Mouse (Mus musculus) ES-E14 (cell line): ENCODE data around the gene Hps6. TPM values are rescaled to one million over a fixed set of nuclear protein-coding genes. Genes with fewer than 3 reads are reported as not detected.

Experiments used
- DNase-seq: peaks from one replicate; pipeline ENCODE4 v3.0.0-alpha.2; 2013; ENCODE audit warnings: low read depth, low spot score
- H3K27ac ChIP-seq: 2 replicates; pipeline ENCODE4 v1.5.1; 2012; ENCODE audit warnings: low read depth, mild to moderate bottlenecking, low read length, moderate library complexity, mixed read lengths; ENCODE audit not compliant: poor library complexity, insufficient read depth, severe bottlenecking
- H3K36me3 ChIP-seq: 2 replicates; pipeline ENCODE4 v1.6.1; 2012; ENCODE audit warnings: mild to moderate bottlenecking, low read length, moderate library complexity, mixed read lengths; ENCODE audit not compliant: control insufficient read depth, poor library complexity, insufficient read depth, severe bottlenecking
- H3K4me1 ChIP-seq, 2 experiments: fragments of 150-350 bp in 1 of 2; sonication (generic) in 1 of 2; 2 replicates each; pipeline ENCODE4 v1.6.1; 2012; ENCODE audit warnings: low read length in 2 of 2, mild to moderate bottlenecking in 1 of 2, mixed read lengths in 1 of 2; ENCODE audit not compliant: control insufficient read depth in 2 of 2, insufficient read depth in 2 of 2, poor library complexity in 1 of 2
- H3K4me3 ChIP-seq, 2 experiments: fragments of 150-350 bp in 1 of 2; sonication (generic) in 1 of 2; 2 replicates each; pipeline ENCODE4 v1.5.1; 2012; ENCODE audit warnings: low read length in 2 of 2, low read depth in 1 of 2, mild to moderate bottlenecking in 1 of 2, mixed read lengths in 1 of 2; ENCODE audit not compliant: insufficient read depth in 1 of 2, poor library complexity in 1 of 2, severe bottlenecking in 1 of 2
- H3K9ac ChIP-seq: 2 replicates; pipeline ENCODE4 v1.6.1; 2012; ENCODE audit warnings: low read depth, mild to moderate bottlenecking, low read length, mixed read lengths; ENCODE audit not compliant: poor library complexity, insufficient read depth, severe bottlenecking
- H3K9me3 ChIP-seq: fragments of 150-350 bp; sonication (generic); 2 replicates; pipeline ENCODE4 v1.6.1; 2012; ENCODE audit warnings: low read depth, mild to moderate bottlenecking, low read length; ENCODE audit not compliant: control insufficient read depth, insufficient read depth
- CHD2 ChIP-seq: IDR thresholded peaks from 2 replicates; pipeline ENCODE4 v1.6.1; 2014; ENCODE audit warnings: mild to moderate bottlenecking, low read depth, low read length, inconsistent platforms
- HCFC1 ChIP-seq: IDR thresholded peaks from 2 replicates; pipeline ENCODE4 v1.6.1; 2012; ENCODE audit warnings: low read length, inconsistent platforms, borderline replicate concordance; ENCODE audit not compliant: insufficient read depth
- MAFK ChIP-seq: IDR thresholded peaks from 2 replicates; pipeline ENCODE4 v1.6.1; 2014; ENCODE audit warnings: mild to moderate bottlenecking, low read depth, low read length, inconsistent platforms; ENCODE audit not compliant: insufficient read depth
- ZC3H11A ChIP-seq: IDR thresholded peaks from 2 replicates; pipeline ENCODE4 v1.6.1; 2012; ENCODE audit warnings: low read depth, mild to moderate bottlenecking, inconsistent platforms, low read length, borderline replicate concordance
- ZNF384 ChIP-seq: IDR thresholded peaks from 2 replicates; pipeline ENCODE4 v1.6.1; 2012; ENCODE audit warnings: low read depth, low read length, inconsistent platforms
- in situ Hi-C, 2 experiments: fragments of 600-800 bp; cut with MboI; formaldehyde crosslinking; loops; one replicate each; pipeline ENCODE4 v1.15.1; 2025; ENCODE audit warnings: low sequenced_read_pairs in 2 of 2, inconsistent platforms in 1 of 2; ENCODE audit not compliant: unreplicated experiment in 2 of 2
- total RNA-seq: library from RNA; depleted of rRNA; stranded (reverse); fragments of 300-350 nt; gene quantifications from 2 replicates; pipeline ENCODE4 v1.2.3, GENCODE M21; 2012

Hps6 gene
- total RNA-seq, 1 experiment, result 6.9 TPM

- in situ Hi-C loops, result no loop called here
- Histone ChIP-seq H3K4me3 (no peak overlapping the region), H3K9ac (0 out of 2 replicates have a peak overlapping the region, but pooled peaks have one; percentile 15), H3K27ac (no peak overlapping the region), H3K36me3 (peaks cover 51% of the 10 kb centered on the region), H3K4me1 (peaks cover 3 to 23% of the 10 kb centered on the region in 2 experiments; a peak in 2 of 4 replicates), H3K9me3 (no peaks in the 10 kb centered on the region)
- no peak for TF ChIP-seq ZNF384
- TF ChIP-seq CHD2, result no peak
- TF ChIP-seq HCFC1, result no peak
- no peak for TF ChIP-seq MAFK
- no peak for TF ChIP-seq ZC3H11A
- DNase-seq, result no peak
Observed at GRCm38 (mm10) chr19:46030196-46030983, 27.1 kb downstream of the Hps6 start.

DNA sequence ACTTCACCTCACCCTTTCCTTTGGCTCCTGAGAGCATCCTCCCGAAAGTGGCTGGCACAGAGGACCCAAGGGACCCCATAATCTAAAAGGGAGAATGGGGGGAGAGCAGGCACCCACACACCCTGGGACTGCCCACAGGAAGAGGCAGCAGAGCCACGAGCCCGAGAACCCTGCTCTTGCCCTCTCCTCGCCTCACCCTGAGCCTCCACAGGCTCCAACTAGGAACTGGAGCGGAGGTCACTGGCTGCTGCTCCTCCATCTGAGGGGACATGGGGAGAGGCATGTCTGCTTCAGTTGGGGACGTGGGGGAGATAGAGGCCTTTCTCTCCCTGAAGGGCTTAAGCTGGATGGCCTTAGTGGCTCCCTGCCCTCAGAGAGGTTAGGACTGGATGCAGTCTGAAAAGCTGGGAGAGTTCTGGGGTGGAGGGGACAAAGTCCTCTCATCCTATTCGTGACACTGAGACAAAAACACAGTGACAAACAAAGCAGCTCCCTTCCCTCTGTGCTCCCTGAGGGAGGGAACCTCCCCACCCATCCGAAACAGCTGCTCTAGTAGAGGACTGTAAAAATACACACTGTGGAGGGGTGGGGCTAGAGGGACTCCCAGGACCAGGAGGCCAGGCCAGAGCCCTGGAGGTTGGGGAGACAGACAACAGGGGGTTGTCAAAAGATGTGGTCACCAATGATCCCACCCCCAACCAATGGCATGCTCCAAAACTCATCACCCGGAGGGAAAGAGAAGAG is 28.6 kb downstream of the Hps6 start:
- in situ Hi-C loops, result no loop called here
- Histone ChIP-seq H3K36me3 (peaks cover 57% of the 10 kb centered on the region), H3K4me1 (peaks cover under 1 to 17% of the 10 kb centered on the region in 2 experiments; a peak in 2 of 4 replicates), H3K9me3 (no peaks in the 10 kb centered on the region), H3K27ac (0 out of 2 replicates have a peak overlapping the region, but pooled peaks have one; percentile 11), H3K4me3 (no peak overlapping the region), H3K9ac (no peak overlapping the region)
- no peak for DNase-seq
- no peak for TF ChIP-seq CHD2
- TF ChIP-seq ZC3H11A, result no peak
- no peak for TF ChIP-seq MAFK
- TF ChIP-seq HCFC1, result no peak
- TF ChIP-seq ZNF384, result no peak

- peaks cover 0 to 15% of the 10 kb centered on the region in 2 experiments; a peak in 3 of 4 replicates for H3K4me1 ChIP-seq
- in situ Hi-C loops, result no loop called here
- DNase-seq, result no peak
- TF ChIP-seq MAFK (no peak), CHD2 (no peak), ZNF384 (no peak), HCFC1 (no peak), ZC3H11A (no peak)
- H3K27ac ChIP-seq, result no peak overlapping the region
- no peak overlapping the region for H3K9ac ChIP-seq
- H3K36me3 ChIP-seq, result peaks cover 58% of the 10 kb centered on the region
- H3K4me3 ChIP-seq, result no peak overlapping the region
- H3K9me3 ChIP-seq, result no peaks in the 10 kb centered on the region
Observed at GRCm38 (mm10) chr19:46032731-46033510, 29.6 kb downstream of the Hps6 start.

- TF ChIP-seq ZC3H11A (no peak), HCFC1 (no peak)
- no peak overlapping the region for H3K4me3 ChIP-seq
Observed at GRCm38 (mm10) chr19:46033911-46034310, 30.6 kb downstream of the Hps6 start.

More at GRCm38 (mm10) chr19:46033911-46034310, 30.6 kb downstream of the Hps6 start:
- Histone ChIP-seq H3K27ac (no peak overlapping the region), H3K9me3 (no peaks in the 10 kb centered on the region), H3K36me3 (peaks cover 59% of the 10 kb centered on the region), H3K4me1 (peaks cover 3 to 18% of the 10 kb centered on the region in 2 experiments; a peak in 3 of 4 replicates), H3K9ac (no peak overlapping the region)
- no peak for DNase-seq
- in situ Hi-C loops, result no loop called here
